Mouse (Mus musculus): Measurements from ENCODE around the gene Mgme1.

The Mgme1 gene

GRCm38 (mm10) chr2:144270507-144271420 is at the start of gene Mgme1, which contains the start of gene Snx5:
Mgme1 (plus strand) TSS chr2:144270663.
Snx5 (minus strand) TSS chr2:144270906.
- peak; percentile 89 for DNase-seq (ENCODE audit: low read depth, low spot score)

- DNase-seq (ENCODE audit: low read depth, low spot score), result no peak
Observed at GRCm38 (mm10) chr2:144224351-144224750, 46.1 kb upstream of the Mgme1 start.

GRCm38 (mm10) chr2:144226906-144227586 is 43.4 kb upstream of the Mgme1 start:
- DNase-seq (ENCODE audit: low read depth, low spot score), result no peak

GRCm38 (mm10) chr2:144228521-144229346 is 41.7 kb upstream of the Mgme1 start:
- DNase-seq (ENCODE audit: low read depth, low spot score), result no peak

- DNase-seq (ENCODE audit: low read depth, low spot score), result no peak
Observed at GRCm38 (mm10) chr2:144229647-144230046, 40.8 kb upstream of the Mgme1 start.

GRCm38 (mm10) chr2:144230498-144230897 is 40.0 kb upstream of the Mgme1 start:
- DNase-seq (ENCODE audit: low read depth, low spot score), result no peak

GRCm38 (mm10) chr2:144231115-144231514 is 39.3 kb upstream of the Mgme1 start:
- no peak for DNase-seq (ENCODE audit: low read depth, low spot score)

- DNase-seq (ENCODE audit: low read depth, low spot score), result no peak
Observed at GRCm38 (mm10) chr2:144233534-144233933, 36.9 kb upstream of the Mgme1 start.

GRCm38 (mm10) chr2:144235776-144236175 is 34.7 kb upstream of the Mgme1 start:
- no peak for DNase-seq (ENCODE audit: low read depth, low spot score)

- DNase-seq (ENCODE audit: low read depth, low spot score), result no peak
Observed at GRCm38 (mm10) chr2:144236791-144237584, 33.5 kb upstream of the Mgme1 start.

GRCm38 (mm10) chr2:144238341-144238740 is 32.1 kb upstream of the Mgme1 start:
- no peak for DNase-seq (ENCODE audit: low read depth, low spot score)

GRCm38 (mm10) chr2:144239318-144239717 is 31.1 kb upstream of the Mgme1 start:
- no peak for DNase-seq (ENCODE audit: low read depth, low spot score)

- no peak for DNase-seq (ENCODE audit: low read depth, low spot score)
Observed at GRCm38 (mm10) chr2:144240095-144240899, 30.2 kb upstream of the Mgme1 start.

- no peak for DNase-seq (ENCODE audit: low read depth, low spot score)
Observed at GRCm38 (mm10) chr2:144245464-144245863, 25.0 kb upstream of the Mgme1 start.

- no peak for DNase-seq (ENCODE audit: low read depth, low spot score)
Observed at GRCm38 (mm10) chr2:144246270-144246669, 24.2 kb upstream of the Mgme1 start.

GRCm38 (mm10) chr2:144247337-144247978 is 23.0 kb upstream of the Mgme1 start:
- no peak for DNase-seq (ENCODE audit: low read depth, low spot score)

GRCm38 (mm10) chr2:144248613-144249376 is 21.7 kb upstream of the Mgme1 start:
- no peak for DNase-seq (ENCODE audit: low read depth, low spot score)

- no peak for DNase-seq (ENCODE audit: low read depth, low spot score)
Observed at GRCm38 (mm10) chr2:144250111-144250510, 20.4 kb upstream of the Mgme1 start.

GRCm38 (mm10) chr2:144262837-144263236 is 7.6 kb upstream of the Mgme1 start:
- DNase-seq (ENCODE audit: low read depth, low spot score), result no peak
